Mouse (Mus musculus): ENCODE measurements around the gene Mettl9. TPM values are rescaled to one million over a fixed set of nuclear protein-coding genes. Genes with fewer than 3 reads are reported as not detected.

Gene Mettl9
- polyA plus RNA-seq, 1 experiment, result 17.9 TPM

- TF ChIP-seq POLR2A (IDR thresholded peaks at IDR 0.05; ENCODE audit: borderline replicate concordance, extremely low read depth, low read depth, low read length), result no peak
- no peak for TF ChIP-seq CTCF (IDR thresholded peaks at IDR 0.05; ENCODE audit: insufficient read depth, low read length)
- Histone ChIP-seq H3K4me1 (ENCODE audit: control insufficient read depth, insufficient read depth, low read length) (no peaks in the 10 kb centered on the region), H3K4me3 (replicated peaks; ENCODE audit: extremely low read depth, low read depth, low read length) (no peak overlapping the region)
- DNase-seq, result no peak
- WGBS, result 67% methylated on average over 8 of the region's 8 CpGs
Measured at GRCm38 (mm10) chr7:121084840-121085453, 50.7 kb downstream of the Mettl9 start.

DNA sequence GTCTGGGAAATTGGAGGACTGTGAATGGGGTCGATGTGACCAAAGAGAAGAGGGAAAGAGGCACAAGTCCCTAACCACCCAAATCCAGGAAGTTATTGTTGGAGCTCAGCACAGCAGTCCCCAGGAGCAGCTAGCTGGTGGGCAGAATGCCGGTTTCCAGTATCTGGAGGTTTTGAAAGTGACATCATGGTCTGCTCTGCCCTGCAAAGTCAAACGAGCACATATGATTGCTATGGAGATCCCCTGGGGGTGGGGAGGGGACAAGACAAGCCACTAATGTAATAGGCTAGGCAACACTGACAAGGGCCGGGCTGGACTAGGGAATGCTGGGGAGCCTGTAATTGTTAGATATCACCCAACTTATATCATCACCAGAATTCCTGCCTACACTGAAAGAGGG is 51.3 kb downstream of the Mettl9 start:
- Histone ChIP-seq H3K4me3 (replicated peaks; ENCODE audit: extremely low read depth, low read depth, low read length) (no peak overlapping the region), H3K4me1 (ENCODE audit: control insufficient read depth, insufficient read depth, low read length) (no peaks in the 10 kb centered on the region)
- TF ChIP-seq POLR2A (IDR thresholded peaks at IDR 0.05; ENCODE audit: borderline replicate concordance, extremely low read depth, low read depth, low read length) (no peak), CTCF (IDR thresholded peaks at IDR 0.05; ENCODE audit: insufficient read depth, low read length) (no peak)
- no peak for DNase-seq
- WGBS, result 18% methylated on average over 4 of the region's 4 CpGs

DNA sequence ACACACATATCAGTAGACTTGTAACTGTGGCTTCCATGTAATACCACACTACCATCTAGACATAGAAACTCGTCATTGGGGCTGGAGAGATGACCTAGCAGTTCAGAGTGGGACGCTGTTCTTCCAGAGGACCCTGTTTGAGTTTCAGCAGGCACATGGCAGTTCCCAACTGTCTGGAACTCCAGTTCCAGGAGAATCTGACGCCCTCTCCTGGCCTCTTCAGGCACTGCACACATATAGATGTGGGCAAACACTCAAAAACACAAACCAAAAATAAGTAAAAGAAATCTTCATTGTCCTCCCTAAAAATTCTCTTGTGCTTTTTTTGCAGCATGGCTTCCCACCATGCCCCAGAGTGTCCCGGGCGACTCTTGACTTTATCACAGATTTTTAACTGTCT is 54.5 kb downstream of the Mettl9 start:
- 82% methylated on average over 5 of the region's 5 CpGs for WGBS
- TF ChIP-seq POLR2A (IDR thresholded peaks at IDR 0.05; ENCODE audit: borderline replicate concordance, extremely low read depth, low read depth, low read length), result no peak
- TF ChIP-seq CTCF (IDR thresholded peaks at IDR 0.05; ENCODE audit: insufficient read depth, low read length), result no peak
- DNase-seq, result no peak
- Histone ChIP-seq H3K4me3 (replicated peaks; ENCODE audit: extremely low read depth, low read depth, low read length) (no peak overlapping the region), H3K4me1 (ENCODE audit: control insufficient read depth, insufficient read depth, low read length) (no peaks in the 10 kb centered on the region)

- TF ChIP-seq CTCF (IDR thresholded peaks at IDR 0.05; ENCODE audit: insufficient read depth, low read length) (no peak), POLR2A (IDR thresholded peaks at IDR 0.05; ENCODE audit: borderline replicate concordance, extremely low read depth, low read depth, low read length) (no peak)
- WGBS, result 79% methylated on average over 7 of the region's 7 CpGs
- no peak for DNase-seq
- H3K4me3 ChIP-seq (replicated peaks; ENCODE audit: extremely low read depth, low read depth, low read length), result no peak overlapping the region
- H3K4me1 ChIP-seq (ENCODE audit: control insufficient read depth, insufficient read depth, low read length), result no peaks in the 10 kb centered on the region
Measured at GRCm38 (mm10) chr7:121090748-121091147, 56.5 kb downstream of the Mettl9 start.

- 70% methylated on average over 4 of the region's 4 CpGs for WGBS
- DNase-seq, result no peak
- TF ChIP-seq POLR2A (IDR thresholded peaks at IDR 0.05; ENCODE audit: borderline replicate concordance, extremely low read depth, low read depth, low read length) (no peak), CTCF (IDR thresholded peaks at IDR 0.05; ENCODE audit: insufficient read depth, low read length) (no peak)
- Histone ChIP-seq H3K4me3 (replicated peaks; ENCODE audit: extremely low read depth, low read depth, low read length) (no peak overlapping the region), H3K4me1 (ENCODE audit: control insufficient read depth, insufficient read depth, low read length) (no peaks in the 10 kb centered on the region)
Measured at GRCm38 (mm10) chr7:121093026-121093425, 58.8 kb downstream of the Mettl9 start.

DNA sequence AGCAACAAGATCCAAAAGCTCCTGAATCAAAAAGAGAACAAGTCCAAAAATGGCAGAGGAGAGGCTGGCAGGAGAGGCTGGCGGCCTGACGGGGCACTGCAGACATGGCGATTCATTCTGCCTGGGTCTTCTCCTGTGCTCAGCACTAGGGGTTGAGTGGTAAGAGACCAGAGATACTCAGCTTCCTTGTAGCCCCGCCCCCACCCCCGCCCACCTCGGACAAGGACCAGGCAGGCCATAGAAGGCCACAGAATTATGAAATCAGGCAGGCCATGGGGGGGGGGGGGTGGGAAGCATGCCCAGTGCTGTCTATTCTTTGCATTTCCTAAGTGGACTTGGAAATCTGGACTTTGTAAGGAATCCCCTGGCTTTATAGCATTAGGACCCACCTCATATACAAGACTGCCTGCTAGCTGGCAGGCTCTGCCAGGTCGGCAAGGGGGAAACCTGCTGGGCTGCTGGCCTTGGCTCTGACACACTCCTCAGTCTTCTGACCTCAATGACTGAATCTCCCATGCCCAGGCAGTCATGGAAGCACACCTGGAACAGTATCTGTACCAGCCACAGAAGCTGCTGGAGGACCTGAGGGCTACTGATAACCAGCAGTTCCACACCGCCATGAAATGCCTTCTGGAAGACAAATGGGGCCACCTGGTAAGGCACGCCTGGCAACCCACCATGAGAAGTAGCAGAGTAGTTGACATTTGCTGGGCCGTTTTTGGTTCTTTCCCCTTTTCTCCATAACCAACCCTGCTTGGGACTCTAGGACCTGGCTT is 64.6 kb downstream of the Mettl9 start:
- no peak overlapping the region for H3K4me3 ChIP-seq (replicated peaks; ENCODE audit: extremely low read depth, low read depth, low read length)
- 73% methylated on average over 10 of the region's 10 CpGs for WGBS
- no peak for DNase-seq
- H3K4me1 ChIP-seq (ENCODE audit: control insufficient read depth, insufficient read depth, low read length), result no peaks in the 10 kb centered on the region
- TF ChIP-seq POLR2A (IDR thresholded peaks at IDR 0.05; ENCODE audit: borderline replicate concordance, extremely low read depth, low read depth, low read length) (no peak), CTCF (IDR thresholded peaks at IDR 0.05; ENCODE audit: insufficient read depth, low read length) (no peak)

- Histone ChIP-seq H3K4me1 (ENCODE audit: control insufficient read depth, insufficient read depth, low read length) (peaks cover 4% of the 10 kb centered on the region; the same call in 1 of the 2 replicates), H3K4me3 (replicated peaks; ENCODE audit: extremely low read depth, low read depth, low read length) (no peak overlapping the region)
- TF ChIP-seq CTCF (IDR thresholded peaks at IDR 0.05; ENCODE audit: insufficient read depth, low read length) (no peak), POLR2A (IDR thresholded peaks at IDR 0.05; ENCODE audit: borderline replicate concordance, extremely low read depth, low read depth, low read length) (no peak)
- no peak for DNase-seq
- 37% methylated on average over 3 of the region's 3 CpGs for WGBS
Measured at GRCm38 (mm10) chr7:121107851-121108250, 73.6 kb downstream of the Mettl9 start.

DNA sequence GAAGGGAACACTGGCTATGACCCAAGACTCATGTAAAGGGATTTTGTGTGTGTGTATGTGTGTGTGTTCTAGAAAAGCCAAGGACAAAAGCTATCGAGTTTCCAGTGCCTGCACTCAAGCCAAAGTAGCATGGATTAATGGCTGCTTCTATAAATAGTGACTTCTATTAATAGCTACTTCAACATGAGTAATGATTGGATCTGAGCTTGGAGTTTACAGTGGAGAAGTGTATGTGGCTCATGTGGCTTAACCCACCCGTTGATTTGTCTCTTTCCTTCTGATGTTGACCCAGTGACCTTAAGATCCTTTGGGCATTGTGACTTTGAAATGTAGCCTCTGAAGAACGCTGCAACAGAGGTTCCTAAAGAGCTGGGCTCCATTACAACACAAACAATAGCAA is 77.1 kb downstream of the Mettl9 start:
- WGBS, result 7% methylated on average over 3 of the region's 3 CpGs
- H3K4me3 ChIP-seq (replicated peaks; ENCODE audit: extremely low read depth, low read depth, low read length), result no peak overlapping the region

GRCm38 (mm10) chr7:121111762-121112161 is 77.5 kb downstream of the Mettl9 start:
- WGBS, result 48% methylated on average over 3 of the region's 3 CpGs
- no peak for DNase-seq
- TF ChIP-seq CTCF (IDR thresholded peaks at IDR 0.05; ENCODE audit: insufficient read depth, low read length) (no peak), POLR2A (IDR thresholded peaks at IDR 0.05; ENCODE audit: borderline replicate concordance, extremely low read depth, low read depth, low read length) (no peak)
- H3K4me1 ChIP-seq (ENCODE audit: control insufficient read depth, insufficient read depth, low read length), result peaks cover 4% of the 10 kb centered on the region; the same call in 1 of the 2 replicates
- no peak overlapping the region for H3K4me3 ChIP-seq (replicated peaks; ENCODE audit: extremely low read depth, low read depth, low read length)

More for the DNA sequence above, 77.1 kb downstream of the Mettl9 start:
- H3K4me1 ChIP-seq (ENCODE audit: control insufficient read depth, insufficient read depth, low read length), result peaks cover 4% of the 10 kb centered on the region; the same call in 1 of the 2 replicates
- DNase-seq, result no peak
- no peak for TF ChIP-seq POLR2A (IDR thresholded peaks at IDR 0.05; ENCODE audit: borderline replicate concordance, extremely low read depth, low read depth, low read length)
- TF ChIP-seq CTCF (IDR thresholded peaks at IDR 0.05; ENCODE audit: insufficient read depth, low read length), result no peak

All from lung, adult 2 months (tissue).